Mouse (Mus musculus): Measurements from ENCODE around the gene Gstcd.

Gene Gstcd

DNA sequence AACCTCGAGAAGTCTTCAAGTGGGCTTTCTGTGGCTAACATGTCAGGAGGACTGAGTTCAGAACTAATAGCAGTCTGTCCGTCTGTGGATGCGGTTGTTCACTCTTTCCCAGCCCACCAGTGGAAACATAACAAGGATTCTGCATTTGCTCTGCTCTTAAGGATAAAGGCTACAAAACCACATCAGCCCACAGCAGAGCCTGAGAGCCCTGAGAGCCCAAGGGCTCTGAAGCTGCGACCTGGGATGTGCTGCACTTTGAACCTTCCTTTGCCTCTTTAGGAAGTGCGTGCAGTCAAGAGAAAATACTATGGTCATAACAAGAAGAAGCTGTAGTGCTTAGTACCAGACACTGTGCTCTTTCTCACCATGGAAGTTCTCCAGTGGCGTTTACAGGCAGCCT is 149.1 kb downstream of the Gstcd start:
- DNase-seq (ENCODE audit: low read depth, low spot score) = no peak

DNA sequence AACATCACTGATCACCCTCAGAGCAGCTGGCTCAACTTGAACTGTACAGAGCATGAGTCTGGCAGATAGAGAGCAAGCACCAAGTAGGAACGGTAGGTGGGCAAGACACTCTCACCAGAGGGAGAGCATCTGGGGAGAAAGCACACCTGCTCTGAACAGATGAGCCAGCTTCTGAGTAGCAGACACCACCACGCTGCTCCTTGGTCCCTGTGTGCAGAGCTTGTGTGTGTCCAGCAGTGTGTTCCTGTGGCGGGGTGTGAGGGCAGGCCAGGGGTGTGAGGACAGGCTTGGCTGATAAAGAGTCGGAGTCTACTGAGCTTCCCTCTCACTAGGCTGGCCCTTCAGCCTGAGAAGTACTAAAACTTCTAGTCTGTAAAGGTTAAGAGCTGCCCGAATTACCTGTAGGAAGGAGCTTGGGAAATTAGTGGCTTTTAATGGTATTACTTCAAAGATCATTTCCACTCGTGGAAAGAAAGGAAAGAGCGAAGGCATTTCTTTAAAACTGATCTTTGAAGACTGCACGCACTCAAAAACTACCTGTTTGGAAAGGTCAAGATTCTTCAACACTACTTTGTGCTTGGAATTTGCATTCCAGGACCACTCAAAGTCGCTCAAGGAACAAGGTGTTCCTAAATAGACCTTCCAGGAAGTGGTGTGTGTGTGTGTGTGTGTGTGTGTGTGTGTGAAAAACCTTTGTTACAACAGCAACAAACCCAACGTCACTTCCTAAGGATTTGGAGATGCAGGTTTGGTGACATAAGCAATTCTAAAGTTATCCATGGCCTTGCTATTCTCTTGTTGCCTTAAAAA is 151.4 kb downstream of the Gstcd start:
- no peak for DNase-seq (ENCODE audit: low read depth, low spot score)

DNA sequence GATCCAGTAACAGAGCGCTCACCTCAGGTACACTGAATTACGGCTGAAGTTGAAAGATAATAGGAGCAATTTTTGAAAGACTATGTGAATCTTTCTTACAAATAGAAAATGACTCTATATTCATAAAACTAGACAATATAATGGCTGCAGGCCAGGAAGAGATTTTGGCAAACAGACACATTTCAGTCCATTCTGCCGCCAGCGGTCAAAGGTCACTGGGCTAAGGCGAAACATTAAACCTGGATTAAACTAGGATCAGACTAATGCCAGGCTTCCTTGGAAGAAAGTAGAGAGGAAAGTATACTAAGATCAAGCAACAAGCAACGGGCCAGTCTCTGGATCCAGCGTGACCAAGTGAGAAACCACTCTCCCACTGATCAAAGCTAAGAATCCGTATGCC is 152.8 kb downstream of the Gstcd start:
- no peak for DNase-seq (ENCODE audit: low read depth, low spot score)

DNA sequence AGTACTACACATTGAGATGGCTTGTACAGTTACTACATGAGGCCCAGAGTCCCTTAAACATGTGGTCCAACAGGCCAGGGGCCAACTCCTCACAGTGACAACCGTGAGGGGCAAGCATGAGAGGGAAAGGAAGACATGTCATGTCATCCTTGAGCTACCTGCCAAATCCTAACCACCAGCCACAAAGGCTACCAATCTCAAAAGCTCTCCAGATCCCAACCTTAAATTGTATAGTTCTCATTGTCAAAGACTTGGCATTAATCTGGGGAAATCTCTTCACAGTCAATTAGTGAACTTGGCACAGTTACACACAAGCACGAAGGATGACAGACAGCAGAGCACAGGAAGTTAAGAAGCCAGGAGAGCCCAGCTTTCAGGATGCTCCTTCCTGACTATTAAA is 157.2 kb downstream of the Gstcd start:
- DNase-seq (ENCODE audit: low read depth, low spot score) = no peak
